Mouse (Mus musculus): ENCODE results near the gene 4930452B06Rik. TPM values are rescaled to one million over a fixed set of nuclear protein-coding genes. Genes with fewer than 3 reads are reported as not detected.

4930452B06Rik gene
- total and polyA plus RNA-seq, 3 experiments, result not detected

DNA sequence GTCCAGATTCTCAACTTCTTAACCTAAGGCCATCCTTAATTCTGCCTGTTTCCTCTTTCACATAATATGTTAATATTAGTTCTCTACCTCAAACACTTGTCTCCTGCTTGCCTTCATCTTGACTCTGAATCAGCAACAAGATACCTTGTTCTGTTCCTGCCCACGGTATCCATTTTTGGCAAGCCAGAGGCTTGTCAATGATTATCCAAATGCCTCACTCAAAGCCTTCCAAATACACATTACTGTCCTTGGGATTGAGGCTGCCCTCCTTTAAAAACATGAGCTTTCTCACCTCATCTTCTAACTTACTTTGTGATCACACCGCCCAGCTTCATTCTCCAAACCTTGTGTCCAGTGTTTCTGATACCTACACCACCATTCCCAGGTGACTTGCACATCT, 170.3 kb downstream of the 4930452B06Rik start:
- Histone ChIP-seq H3K27me3 (replicated peaks) (no peaks in the 10 kb centered on the region), H3K4me2 (ENCODE audit: insufficient read depth, low read depth, poor library complexity, severe bottlenecking) (no peak overlapping the region), H3K4me1 (ENCODE audit: control insufficient read depth in 1 of 2, insufficient read depth in 2 of 2) (no peaks in the 10 kb centered on the region), H3K4me3 (replicated peaks in 1 of 3; ENCODE audit: low read depth in 2 of 3, low read length in 2 of 3, poor library complexity in 1 of 3) (no peak overlapping the region), H3K9me3 (replicated peaks; ENCODE audit: low read length) (no peaks in the 10 kb centered on the region), H3K27ac (ENCODE audit: insufficient read depth, low read depth) (no peak overlapping the region), H3K79me2 (replicated peaks; ENCODE audit: control insufficient read depth, extremely low read depth, insufficient read depth, poor library complexity, severe bottlenecking) (no peaks in the 10 kb centered on the region), H3K36me3 (replicated peaks in 1 of 2; ENCODE audit: control insufficient read depth in 1 of 2, insufficient read depth in 1 of 2, low read length in 1 of 2) (no peaks in the 10 kb centered on the region), H3K9ac (ENCODE audit: insufficient read depth, low read depth) (no peak overlapping the region)
- in situ Hi-C loops (cut with MboI; ENCODE audit: low pct_ligation_motif_present, low pct_unique_long_range_greater_than_20kb, low sequenced_read_pairs), result no loop called here
- no peak for DNase-seq (ENCODE audit: extremely low read depth)
- no peak for TF ChIP-seq KAT2A (IDR thresholded peaks at IDR 0.05; ENCODE audit: insufficient replicate concordance, low read length)
- TF ChIP-seq NELFE (IDR thresholded peaks at IDR 0.05; ENCODE audit: low read depth, low read length), result no peak
- TF ChIP-seq CTCF (conservative IDR thresholded peaks at IDR 0.05 in 1 of 2, IDR thresholded peaks at IDR 0.05 in 1 of 2; ENCODE audit: low read depth in 2 of 2, low read length in 2 of 2), result no peak
- no peak for TF ChIP-seq ZC3H11A (IDR thresholded peaks at IDR 0.05; ENCODE audit: low read depth, low read length)
- no peak for TF ChIP-seq MAX (IDR thresholded peaks at IDR 0.05; ENCODE audit: low read length)
- no peak for TF ChIP-seq TBP (conservative IDR thresholded peaks at IDR 0.05; ENCODE audit: low read depth, low read length)
- no peak for TF ChIP-seq POLR2A (IDR thresholded peaks at IDR 0.05; ENCODE audit: low read depth, low read length)
- TF ChIP-seq MAFK (IDR thresholded peaks at IDR 0.05; ENCODE audit: insufficient replicate concordance, low read length), result no peak
- TF ChIP-seq CHD1 (IDR thresholded peaks at IDR 0.05; ENCODE audit: low read depth, low read length), result no peak
- TF ChIP-seq EP300 (IDR thresholded peaks at IDR 0.05; ENCODE audit: low read length), result no peak
- TF ChIP-seq GABPA (IDR thresholded peaks at IDR 0.05; ENCODE audit: insufficient replicate concordance, low read depth, low read length), result no peak
- TF ChIP-seq RCOR1 (conservative IDR thresholded peaks at IDR 0.05; ENCODE audit: low read depth, low read length), result no peak
- TF ChIP-seq PAX5 (IDR thresholded peaks at IDR 0.05; ENCODE audit: low read length), result no peak
- no peak for TF ChIP-seq NRF1 (IDR thresholded peaks at IDR 0.05; ENCODE audit: low read depth, low read length)
- TF ChIP-seq ELF1 (IDR thresholded peaks at IDR 0.05; ENCODE audit: low read depth, low read length), result no peak
- dilution Hi-C loops (cut with MboI; ENCODE audit: extremely low pct_ligation_motif_present, extremely low pct_unique_long_range_greater_than_20kb, low sequenced_read_pairs), result no loop called here

DNA sequence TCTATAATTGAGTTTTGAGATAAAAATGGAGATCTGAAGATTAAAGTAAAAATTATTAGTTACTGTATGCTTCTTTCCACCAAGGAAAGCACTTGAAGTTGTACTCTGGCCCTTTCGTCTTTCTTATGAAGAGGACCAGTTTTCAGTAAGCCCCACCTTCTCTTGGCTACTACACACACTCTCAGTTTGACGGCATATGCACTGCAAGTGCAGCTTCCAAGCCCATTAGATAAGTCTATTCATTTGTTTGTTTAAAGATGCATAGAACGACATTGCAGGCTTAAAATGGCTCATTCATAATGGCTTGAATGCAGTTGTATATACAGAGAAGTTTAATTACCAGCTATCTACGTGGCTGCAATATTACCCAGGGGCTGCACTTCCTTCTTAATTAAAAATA, 171.1 kb downstream of the 4930452B06Rik start:
- no peak overlapping the region for H3K4me3 ChIP-seq (replicated peaks in 1 of 3; ENCODE audit: low read depth in 2 of 3, low read length in 2 of 3, poor library complexity in 1 of 3)
- no peak overlapping the region for H3K4me2 ChIP-seq (ENCODE audit: insufficient read depth, low read depth, poor library complexity, severe bottlenecking)
- H3K79me2 ChIP-seq (replicated peaks; ENCODE audit: control insufficient read depth, extremely low read depth, insufficient read depth, poor library complexity, severe bottlenecking), result no peaks in the 10 kb centered on the region
- H3K9ac ChIP-seq (ENCODE audit: insufficient read depth, low read depth), result no peak overlapping the region
- in situ Hi-C loops (cut with MboI; ENCODE audit: low pct_ligation_motif_present, low pct_unique_long_range_greater_than_20kb, low sequenced_read_pairs) (no loop called here), dilution Hi-C loops (cut with MboI; ENCODE audit: extremely low pct_ligation_motif_present, extremely low pct_unique_long_range_greater_than_20kb, low sequenced_read_pairs) (no loop called here)
- no peaks in the 10 kb centered on the region for H3K36me3 ChIP-seq (replicated peaks in 1 of 2; ENCODE audit: control insufficient read depth in 1 of 2, insufficient read depth in 1 of 2, low read length in 1 of 2)
- H3K9me3 ChIP-seq (replicated peaks; ENCODE audit: low read length), result no peaks in the 10 kb centered on the region
- TF ChIP-seq E2F4 (IDR thresholded peaks at IDR 0.05; ENCODE audit: insufficient replicate concordance, low read depth, low read length) (no peak), MEF2A (IDR thresholded peaks at IDR 0.05; ENCODE audit: borderline replicate concordance, low read depth, low read length) (no peak), POLR2AphosphoS2 (IDR thresholded peaks at IDR 0.05; ENCODE audit: low read depth, low read length) (no peak), MAZ (IDR thresholded peaks at IDR 0.05; ENCODE audit: low read depth, low read length) (no peak), POLR2A (IDR thresholded peaks at IDR 0.05; ENCODE audit: low read depth, low read length) (no peak), RCOR1 (conservative IDR thresholded peaks at IDR 0.05; ENCODE audit: low read depth, low read length) (no peak), ZKSCAN1 (IDR thresholded peaks at IDR 0.05; ENCODE audit: borderline replicate concordance, low read depth, low read length) (no peak), NELFE (IDR thresholded peaks at IDR 0.05; ENCODE audit: low read depth, low read length) (no peak), ZNF384 (IDR thresholded peaks at IDR 0.05; ENCODE audit: low read depth, low read length) (no peak), GABPA (IDR thresholded peaks at IDR 0.05; ENCODE audit: insufficient replicate concordance, low read depth, low read length) (no peak), TCF12 (IDR thresholded peaks at IDR 0.05; ENCODE audit: low read depth, low read length) (no peak), ETS1 (conservative IDR thresholded peaks at IDR 0.05; ENCODE audit: low read depth, low read length) (no peak), SMC3 (IDR thresholded peaks at IDR 0.05; ENCODE audit: low read depth, low read length) (no peak), ELF1 (IDR thresholded peaks at IDR 0.05; ENCODE audit: low read depth, low read length) (no peak), MXI1 (IDR thresholded peaks at IDR 0.05; ENCODE audit: low read depth, low read length) (no peak), CHD1 (IDR thresholded peaks at IDR 0.05; ENCODE audit: low read depth, low read length) (no peak), MAFK (IDR thresholded peaks at IDR 0.05; ENCODE audit: insufficient replicate concordance, low read length) (no peak), ZMIZ1 (IDR thresholded peaks at IDR 0.05; ENCODE audit: low read depth, low read length) (no peak), USF1 (IDR thresholded peaks at IDR 0.05; ENCODE audit: low read depth, low read length) (no peak), RAD21 (IDR thresholded peaks at IDR 0.05; ENCODE audit: low read depth, low read length) (no peak)
- H3K4me1 ChIP-seq (ENCODE audit: control insufficient read depth in 1 of 2, insufficient read depth in 2 of 2), result no peaks in the 10 kb centered on the region
- DNase-seq (ENCODE audit: extremely low read depth), result no peak
- no peak overlapping the region for H3K27ac ChIP-seq (ENCODE audit: insufficient read depth, low read depth)
- H3K27me3 ChIP-seq (replicated peaks), result no peaks in the 10 kb centered on the region
